In the genomic region with DNA sequence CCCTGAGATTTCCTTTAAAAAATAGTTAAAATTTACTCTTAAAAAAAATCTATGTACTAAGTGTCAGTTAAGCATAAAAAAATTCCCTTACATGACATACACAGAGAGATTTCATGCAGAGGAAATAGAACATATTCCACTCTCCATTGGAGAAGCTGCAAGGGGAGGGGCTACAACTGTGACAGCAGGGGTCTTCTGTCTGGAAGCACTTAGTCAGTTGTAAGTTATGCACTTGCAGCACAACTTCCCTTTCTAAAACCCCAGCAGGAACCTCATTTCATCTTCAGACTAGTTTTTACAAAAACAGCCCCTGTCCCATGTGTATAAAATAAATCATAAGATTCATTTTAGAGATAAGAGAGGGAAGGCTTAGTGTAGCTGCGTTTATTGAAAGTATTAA, we compare ENCODE assay signal across 16 mouse cellular contexts.
"Had no signal": no experiment of that assay in that cellular context is flagged by ENCODE, and none has a peak within 500 bp of the region (broad histone marks: within the 10 kb centered on the region; RNA-seq: fewer than 3 reads in every experiment).

No protein-coding gene starts in this region.

- H3K4me3 ChIP-seq: limb, embryonic 12.5 days; liver, embryonic 15.5 days; midbrain, embryonic 10.5 days; midbrain, embryonic 15.5 days; neural tube, embryonic 13.5 days; stomach, embryonic 15.5 days had no signal

- H3K4me1 ChIP-seq: limb, embryonic 12.5 days; liver, embryonic 15.5 days; midbrain, embryonic 10.5 days; midbrain, embryonic 15.5 days; neural tube, embryonic 13.5 days; stomach, embryonic 15.5 days had no signal

- H3K36me3 ChIP-seq: limb, embryonic 12.5 days; liver, embryonic 15.5 days; midbrain, embryonic 10.5 days; midbrain, embryonic 15.5 days; neural tube, embryonic 13.5 days; stomach, embryonic 15.5 days had no signal

- H3K9me3 ChIP-seq: limb, embryonic 12.5 days; liver, embryonic 15.5 days; midbrain, embryonic 10.5 days; midbrain, embryonic 15.5 days; neural tube, embryonic 13.5 days; stomach, embryonic 15.5 days had no signal

- H3K27me3 ChIP-seq: limb, embryonic 12.5 days; liver, embryonic 15.5 days; midbrain, embryonic 15.5 days; neural tube, embryonic 13.5 days; stomach, embryonic 15.5 days had no signal

- H3K9ac ChIP-seq: limb, embryonic 12.5 days; liver, embryonic 15.5 days; midbrain, embryonic 15.5 days; neural tube, embryonic 13.5 days; stomach, embryonic 15.5 days had no signal

- H3K27ac ChIP-seq: limb, embryonic 12.5 days; liver, embryonic 15.5 days; midbrain, embryonic 10.5 days; midbrain, embryonic 15.5 days; neural tube, embryonic 13.5 days; stomach, embryonic 15.5 days had no signal

- H3K4me2 ChIP-seq: limb, embryonic 12.5 days; liver, embryonic 11.5 days; liver, embryonic 15.5 days; midbrain, embryonic 15.5 days; neural tube, embryonic 13.5 days; stomach, embryonic 15.5 days had no signal

- ATAC-seq: lung, postnatal 0 days; midbrain, embryonic 15.5 days had no signal

- DNase-seq: kidney, adult 18-20 months; kidney, postnatal 25 days; lung, adult 2 months; lung, postnatal 36 days; right cerebral cortex, postnatal 4 days; spleen, adult 18-20 months; thymus, adult 2 months; thymus, postnatal 25 days had no signal
